Mouse (Mus musculus) stomach, embryonic 14.5 days (tissue): ENCODE data around the gene Evi5. TPM values are rescaled to one million over a fixed set of nuclear protein-coding genes. Genes with fewer than 3 reads are reported as not detected.

ENCODE experiments used
- ATAC-seq: fragments of 200-750 bp; cut with Nextera tagmentation; 2 replicates; pipeline ENCODE4 v1.8.0; 2017; ENCODE audit warnings: low read depth, moderate TSS enrichment; ENCODE audit not compliant: insufficient number of reproducible peaks, insufficient read depth, low FRiP score
- H3K27ac ChIP-seq: fragments of 300-500 bp; sonication (generic); 2 replicates; pipeline ENCODE4 v1.5.1; 2014; ENCODE audit warnings: mild to moderate bottlenecking, low read length, moderate library complexity, mixed read lengths
- H3K27me3 ChIP-seq: fragments of 300-500 bp; sonication (generic); 2 replicates; pipeline ENCODE4 v1.6.1; 2014; ENCODE audit warnings: low read length, control low read depth, mixed read lengths; ENCODE audit not compliant: control insufficient read depth, insufficient read depth
- H3K36me3 ChIP-seq: fragments of 300-500 bp; sonication (generic); 2 replicates; pipeline ENCODE4 v1.6.1; 2014; ENCODE audit warnings: mild to moderate bottlenecking, control low read depth, low read length, moderate library complexity, mixed read lengths; ENCODE audit not compliant: control insufficient read depth, insufficient read depth
- H3K4me1 ChIP-seq: fragments of 300-500 bp; sonication (generic); 2 replicates; pipeline ENCODE4 v1.6.1; 2014; ENCODE audit warnings: low read length, control low read depth, mixed read lengths; ENCODE audit not compliant: control insufficient read depth, insufficient read depth
- H3K4me2 ChIP-seq: fragments of 300-500 bp; sonication (generic); replicated peaks from 2 replicates; pipeline ENCODE4 v1.6.1; 2014; ENCODE audit warnings: low read depth, low read length, control low read depth
- H3K4me3 ChIP-seq: fragments of 300-500 bp; sonication (generic); 2 replicates; pipeline ENCODE4 v1.5.1; 2014; ENCODE audit warnings: low read depth, low read length, control low read depth
- H3K9ac ChIP-seq: fragments of 300-500 bp; sonication (generic); replicated peaks from 2 replicates; pipeline ENCODE4 v1.6.1; 2014; ENCODE audit warnings: low read depth, mild to moderate bottlenecking, control low read depth, low read length, moderate library complexity, mixed read lengths
- H3K9me3 ChIP-seq: fragments of 300-500 bp; sonication (generic); 2 replicates; pipeline ENCODE4 v1.6.1; 2016; ENCODE audit warnings: low read depth, low read length, control low read depth; ENCODE audit not compliant: control insufficient read depth
- WGBS: fragments of 180-500 bp; shearing (Covaris S2); extraction: QIAGEN DNeasy Blood & Tissue Kit; methylation state at CpG from one replicate; pipeline ENCODE4 v1.1.7; 2014; 5-methylcytosine and 5-hydroxymethylcytosine counted together
- polyA plus RNA-seq: library from polyadenylated mRNA; unstranded; fragments of >200 nt; fragmentation: Nextera tagmentation; extraction: Ambion mirVana; gene quantifications from 2 replicates; pipeline ENCODE4 v1.2.1, GENCODE M21; 2014

The Evi5 gene
- polyA plus RNA-seq, 1 experiment from 2014 or later = 71.8 TPM

- H3K36me3 ChIP-seq = no peaks in the 10 kb centered on the region
- no peaks in the 10 kb centered on the region for H3K27me3 ChIP-seq
- H3K9ac ChIP-seq = no peak overlapping the region
- H3K9me3 ChIP-seq = no peaks in the 10 kb centered on the region
- WGBS = 41% methylated on average over 2 of the region's 2 CpGs
- H3K4me1 ChIP-seq = no peaks in the 10 kb centered on the region
- no peak overlapping the region for H3K27ac ChIP-seq
- H3K4me3 ChIP-seq = no peak overlapping the region
- H3K4me2 ChIP-seq = no peak overlapping the region
- ATAC-seq = no peak
Measured at GRCm38 (mm10) chr5:107711689-107712088, 163.2 kb downstream of the Evi5 start.

- 81% methylated on average over 8 of the region's 8 CpGs for WGBS
- Histone ChIP-seq H3K4me1 (no peaks in the 10 kb centered on the region), H3K36me3 (no peaks in the 10 kb centered on the region), H3K27me3 (no peaks in the 10 kb centered on the region), H3K27ac (no peak overlapping the region), H3K9me3 (no peaks in the 10 kb centered on the region), H3K4me3 (no peak overlapping the region), H3K4me2 (no peak overlapping the region), H3K9ac (no peak overlapping the region)
- no peak for ATAC-seq
Measured at GRCm38 (mm10) chr5:107708124-107708797, 166.6 kb downstream of the Evi5 start.

- no peak for ATAC-seq
- Histone ChIP-seq H3K27me3 (no peaks in the 10 kb centered on the region), H3K4me1 (no peaks in the 10 kb centered on the region), H3K27ac (no peak overlapping the region), H3K9me3 (no peaks in the 10 kb centered on the region), H3K36me3 (no peaks in the 10 kb centered on the region), H3K9ac (no peak overlapping the region), H3K4me2 (no peak overlapping the region), H3K4me3 (no peak overlapping the region)
- 74% methylated on average over 1 of the region's 1 CpGs for WGBS
Measured at GRCm38 (mm10) chr5:107706262-107706661, 168.6 kb downstream of the Evi5 start.

- no peak overlapping the region for H3K27ac ChIP-seq
- ATAC-seq = no peak
- H3K4me1 ChIP-seq = no peaks in the 10 kb centered on the region
- 80% methylated on average over 4 of the region's 4 CpGs for WGBS
- no peak overlapping the region for H3K4me3 ChIP-seq
- no peak overlapping the region for H3K4me2 ChIP-seq
- no peaks in the 10 kb centered on the region for H3K27me3 ChIP-seq
- H3K36me3 ChIP-seq = no peaks in the 10 kb centered on the region
- H3K9me3 ChIP-seq = no peaks in the 10 kb centered on the region
- H3K9ac ChIP-seq = no peak overlapping the region
Measured at GRCm38 (mm10) chr5:107705756-107706155, 169.2 kb downstream of the Evi5 start.

- Histone ChIP-seq H3K27ac (no peak overlapping the region), H3K9me3 (no peaks in the 10 kb centered on the region), H3K9ac (no peak overlapping the region), H3K27me3 (no peaks in the 10 kb centered on the region), H3K4me2 (no peak overlapping the region), H3K4me1 (no peaks in the 10 kb centered on the region), H3K4me3 (no peak overlapping the region), H3K36me3 (no peaks in the 10 kb centered on the region)
- no peak for ATAC-seq
- 81% methylated on average over 6 of the region's 6 CpGs for WGBS
Measured at GRCm38 (mm10) chr5:107703207-107703763, 171.6 kb downstream of the Evi5 start.

- ATAC-seq = no peak
Measured at GRCm38 (mm10) chr5:107701658-107702057, 173.2 kb downstream of the Evi5 start.

GRCm38 (mm10) chr5:107700873-107701272 is 174.0 kb downstream of the Evi5 start:
- H3K9ac ChIP-seq = no peak overlapping the region
- 85% methylated on average over 10 of the region's 10 CpGs for WGBS

More at GRCm38 (mm10) chr5:107701658-107702057, 173.2 kb downstream of the Evi5 start:
- no peaks in the 10 kb centered on the region for H3K4me1 ChIP-seq
- no peaks in the 10 kb centered on the region for H3K36me3 ChIP-seq
- H3K9ac ChIP-seq = no peak overlapping the region
- H3K4me2 ChIP-seq = no peak overlapping the region
- H3K4me3 ChIP-seq = no peak overlapping the region
- WGBS = 82% methylated on average over 9 of the region's 9 CpGs
- no peaks in the 10 kb centered on the region for H3K27me3 ChIP-seq
- no peak overlapping the region for H3K27ac ChIP-seq
- no peaks in the 10 kb centered on the region for H3K9me3 ChIP-seq

GRCm38 (mm10) chr5:107698888-107699287 is 176.0 kb downstream of the Evi5 start:
- Histone ChIP-seq H3K27me3 (no peaks in the 10 kb centered on the region), H3K36me3 (no peaks in the 10 kb centered on the region), H3K4me3 (no peak overlapping the region), H3K9me3 (no peaks in the 10 kb centered on the region), H3K9ac (no peak overlapping the region), H3K4me1 (no peaks in the 10 kb centered on the region), H3K27ac (no peak overlapping the region), H3K4me2 (no peak overlapping the region)
- WGBS = 80% methylated on average over 8 of the region's 8 CpGs
- ATAC-seq = no peak

More at GRCm38 (mm10) chr5:107700873-107701272, 174.0 kb downstream of the Evi5 start:
- H3K4me1 ChIP-seq = no peaks in the 10 kb centered on the region
- H3K36me3 ChIP-seq = no peaks in the 10 kb centered on the region
- H3K9me3 ChIP-seq = no peaks in the 10 kb centered on the region
- no peak overlapping the region for H3K27ac ChIP-seq
- H3K27me3 ChIP-seq = no peaks in the 10 kb centered on the region
- no peak for ATAC-seq
- no peak overlapping the region for H3K4me2 ChIP-seq
- no peak overlapping the region for H3K4me3 ChIP-seq
